Mouse (Mus musculus) midbrain, postnatal 0 days (tissue): ENCODE data around the gene Rerg. TPM values are rescaled to one million over a fixed set of nuclear protein-coding genes. Genes with fewer than 3 reads are reported as not detected.

Experiments used
- ATAC-seq: fragments of 200-750 bp; cut with Nextera tagmentation; 2 replicates; pipeline ENCODE4 v1.8.0; 2017; ENCODE audit warnings: moderate number of reproducible peaks, mild to moderate bottlenecking, moderate TSS enrichment, moderate library complexity; ENCODE audit not compliant: low FRiP score
- DNase-seq: peaks from one replicate; pipeline ENCODE4 v3.0.0-alpha.2; 2015; ENCODE audit warnings: low spot score
- H3K27ac ChIP-seq: fragments of 300-500 bp; sonication (generic); 2 replicates; pipeline ENCODE4 v1.5.1; 2014; ENCODE audit warnings: low read depth, mild to moderate bottlenecking, low read length, mixed read lengths
- H3K27me3 ChIP-seq: fragments of 300-500 bp; sonication (generic); 2 replicates; pipeline ENCODE4 v1.6.1; 2014; ENCODE audit warnings: low read length, control low read depth, mixed read lengths; ENCODE audit not compliant: insufficient read depth
- H3K36me3 ChIP-seq: fragments of 300-500 bp; sonication (generic); 2 replicates; pipeline ENCODE4 v1.6.1; 2014; ENCODE audit warnings: low read length, control low read depth, mixed read lengths; ENCODE audit not compliant: insufficient read depth
- H3K4me1 ChIP-seq: fragments of 300-500 bp; sonication (generic); 2 replicates; pipeline ENCODE4 v1.6.1; 2014; ENCODE audit warnings: mild to moderate bottlenecking, control low read depth, antibody characterized with exemption, low read length, mixed read lengths; ENCODE audit not compliant: insufficient read depth
- H3K4me2 ChIP-seq: fragments of 300-500 bp; sonication (generic); 2 replicates; pipeline ENCODE4 v1.6.1; 2014; ENCODE audit warnings: low read depth, mild to moderate bottlenecking, low read length, mixed read lengths; ENCODE audit not compliant: poor library complexity, severe bottlenecking
- H3K4me3 ChIP-seq: fragments of 300-500 bp; sonication (generic); 2 replicates; pipeline ENCODE4 v1.5.1; 2014; ENCODE audit warnings: low read depth, mild to moderate bottlenecking, low read length, moderate library complexity
- H3K9ac ChIP-seq: fragments of 300-500 bp; sonication (generic); replicated peaks from 2 replicates; pipeline ENCODE4 v1.6.1; 2014; ENCODE audit warnings: mild to moderate bottlenecking, low read length, moderate library complexity, mixed read lengths; ENCODE audit not compliant: poor library complexity, severe bottlenecking
- H3K9me3 ChIP-seq: fragments of 300-500 bp; sonication (generic); 2 replicates; pipeline ENCODE4 v1.6.1; 2016; ENCODE audit warnings: low read length, control low read depth
- CTCF ChIP-seq: IDR thresholded peaks from 2 replicates; pipeline ENCODE4 v1.5.1; 2016; ENCODE audit warnings: antibody characterized with exemption, mild to moderate bottlenecking
- WGBS: fragments of 180-500 bp; shearing (Covaris S2); extraction: QIAGEN DNeasy Blood & Tissue Kit; methylation state at CpG from one replicate; pipeline ENCODE4 v1.1.7; 2014; 5-methylcytosine and 5-hydroxymethylcytosine counted together
- polyA plus RNA-seq: library from polyadenylated mRNA; unstranded; fragments of >200 nt; fragmentation: Nextera tagmentation; extraction: Ambion mirVana; gene quantifications from 2 replicates; pipeline ENCODE4 v1.2.1, GENCODE M21; 2015
- total RNA-seq: library from RNA; depleted of rRNA; stranded (reverse); fragments of >200 nt; gene quantifications from 2 replicates; pipeline ENCODE4 v1.2.3, GENCODE M21; 2014

The Rerg gene
- total and polyA plus RNA-seq, 2 experiments from 2014 or later = 0.82 to 8.3 TPM

- 89% methylated on average over 6 of the region's 6 CpGs for WGBS
- H3K4me1 ChIP-seq = no peaks in the 10 kb centered on the region
- DNase-seq (no peak), ATAC-seq (no peak)
- H3K27ac ChIP-seq = no peak overlapping the region
- H3K36me3 ChIP-seq = no peaks in the 10 kb centered on the region
- no peak for TF ChIP-seq CTCF
- no peak overlapping the region for H3K4me3 ChIP-seq
- no peaks in the 10 kb centered on the region for H3K9me3 ChIP-seq
- no peaks in the 10 kb centered on the region for H3K27me3 ChIP-seq
- H3K9ac ChIP-seq = no peak overlapping the region
- H3K4me2 ChIP-seq = no peak overlapping the region
These were observed 20.3 kb upstream of the Rerg start for GRCm38 (mm10) chr6:137190577-137190976.

DNA sequence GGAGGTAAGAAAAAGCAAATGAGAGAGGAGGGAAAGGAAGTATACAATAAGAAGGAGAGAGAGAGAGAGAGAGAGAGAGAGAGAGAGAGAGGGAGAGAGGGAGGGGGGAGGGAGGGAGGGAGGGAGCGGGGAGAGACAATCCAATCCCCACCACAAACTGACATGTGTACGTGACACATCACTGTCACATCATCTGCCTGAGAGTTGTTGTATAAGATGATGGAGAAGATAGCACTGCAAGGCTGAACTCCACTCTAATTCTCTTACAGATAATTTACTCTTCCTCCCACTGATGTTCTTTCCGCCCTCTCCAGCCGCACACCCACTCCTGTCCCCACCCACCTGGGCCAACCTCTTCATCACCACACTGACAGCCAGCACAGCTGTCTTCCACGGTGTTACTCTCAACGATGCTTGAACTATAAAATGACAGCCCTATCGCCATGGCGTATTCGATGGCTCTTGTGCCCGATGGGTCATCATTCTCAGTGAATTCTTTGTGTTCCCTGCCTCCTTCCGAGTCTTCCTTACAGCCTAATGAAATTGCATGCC, 18.2 kb upstream of the Rerg start:
- WGBS = 66% methylated on average over 11 of the region's 11 CpGs

GRCm38 (mm10) chr6:137187426-137187825, 17.1 kb upstream of the Rerg start:
- 67% methylated on average over 3 of the region's 3 CpGs for WGBS
- DNase-seq (no peak), ATAC-seq (no peak)
- no peak overlapping the region for H3K4me3 ChIP-seq
- TF ChIP-seq CTCF = no peak
- no peaks in the 10 kb centered on the region for H3K27me3 ChIP-seq
- no peaks in the 10 kb centered on the region for H3K9me3 ChIP-seq
- H3K4me2 ChIP-seq = no peak overlapping the region
- no peaks in the 10 kb centered on the region for H3K4me1 ChIP-seq
- H3K9ac ChIP-seq = no peak overlapping the region
- H3K36me3 ChIP-seq = no peaks in the 10 kb centered on the region
- peak overlapping the region; percentile 18; the same call in 1 of the 2 replicates for H3K27ac ChIP-seq

More for the DNA sequence above, 18.2 kb upstream of the Rerg start:
- no peak for DNase-seq
- Histone ChIP-seq H3K4me3 (no peak overlapping the region), H3K4me2 (no peak overlapping the region), H3K9ac (no peak overlapping the region), H3K36me3 (no peaks in the 10 kb centered on the region), H3K4me1 (no peaks in the 10 kb centered on the region), H3K27ac (no peak overlapping the region), H3K27me3 (no peaks in the 10 kb centered on the region), H3K9me3 (no peaks in the 10 kb centered on the region)
- ATAC-seq = no peak
- no peak for TF ChIP-seq CTCF

DNA sequence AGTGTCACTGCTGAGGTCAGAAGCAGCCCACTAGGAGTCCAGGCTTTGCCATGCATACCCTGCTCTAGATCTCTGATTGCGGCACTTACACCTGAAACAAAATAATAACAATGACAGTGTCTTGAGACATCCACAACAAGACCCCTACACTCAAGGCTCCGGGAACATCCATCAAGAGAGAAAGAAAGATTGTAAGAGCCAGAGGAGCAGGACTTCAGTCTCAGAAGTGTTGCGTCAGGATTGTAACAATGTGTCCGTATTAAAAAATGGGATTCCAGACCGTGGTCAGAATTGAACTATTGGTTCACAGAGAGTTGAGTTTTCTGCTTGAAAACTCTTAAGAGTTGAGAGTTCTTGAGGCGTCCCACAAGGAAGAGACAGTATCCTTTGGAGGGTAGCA, 10.3 kb upstream of the Rerg start:
- TF ChIP-seq CTCF = no peak
- Histone ChIP-seq H3K9me3 (no peaks in the 10 kb centered on the region), H3K4me3 (no peak overlapping the region), H3K27me3 (no peaks in the 10 kb centered on the region), H3K4me1 (no peaks in the 10 kb centered on the region), H3K9ac (no peak overlapping the region), H3K36me3 (no peaks in the 10 kb centered on the region), H3K27ac (no peak overlapping the region), H3K4me2 (no peak overlapping the region)
- WGBS = 89% methylated on average over 6 of the region's 6 CpGs
- ATAC-seq (no peak), DNase-seq (no peak)

GRCm38 (mm10) chr6:137180115-137180514, 9.8 kb upstream of the Rerg start:
- Histone ChIP-seq H3K27ac (no peak overlapping the region), H3K36me3 (no peaks in the 10 kb centered on the region), H3K4me2 (no peak overlapping the region), H3K9ac (no peak overlapping the region), H3K4me1 (no peaks in the 10 kb centered on the region), H3K4me3 (no peak overlapping the region), H3K27me3 (no peaks in the 10 kb centered on the region), H3K9me3 (no peaks in the 10 kb centered on the region)
- ATAC-seq = no peak
- no peak for TF ChIP-seq CTCF
- 62% methylated on average over 8 of the region's 8 CpGs for WGBS
- no peak for DNase-seq

GRCm38 (mm10) chr6:137179026-137179425, 8.7 kb upstream of the Rerg start:
- DNase-seq (no peak), ATAC-seq (no peak)
- no peaks in the 10 kb centered on the region for H3K9me3 ChIP-seq
- TF ChIP-seq CTCF = no peak
- H3K36me3 ChIP-seq = no peaks in the 10 kb centered on the region
- H3K27me3 ChIP-seq = no peaks in the 10 kb centered on the region
- H3K4me1 ChIP-seq = no peaks in the 10 kb centered on the region
- WGBS = 58% methylated on average over 3 of the region's 3 CpGs
- H3K9ac ChIP-seq = no peak overlapping the region
- H3K27ac ChIP-seq = no peak overlapping the region; the same call in 1 of the 2 replicates
- H3K4me2 ChIP-seq = no peak overlapping the region
- no peak overlapping the region for H3K4me3 ChIP-seq
